Mouse (Mus musculus) bone marrow, adult 2 months (tissue): ENCODE results near the gene Igbp1.

ENCODE experiments used
- CTCF ChIP-seq: fragments of 200-500 bp; IDR thresholded peaks from 2 replicates; pipeline ENCODE4 v1.5.1; 2011; ENCODE audit warnings: low read length, control low read depth; ENCODE audit not compliant: control insufficient read depth, insufficient read depth
- POLR2A ChIP-seq: fragments of 200-500 bp; IDR thresholded peaks from 2 replicates; pipeline ENCODE4 v1.6.1; 2011; ENCODE audit warnings: low read depth, mild to moderate bottlenecking, control low read depth, low read length, borderline replicate concordance; ENCODE audit not compliant: control insufficient read depth

GRCm38 (mm10) chrX:100556026-100556425 lies 61.9 kb downstream of the Igbp1 start:
- TF ChIP-seq CTCF, result no peak
- TF ChIP-seq POLR2A, result no peak
